Mouse (Mus musculus) G1E (cell line): ENCODE results near the gene Dennd1a. TPM values are rescaled to one million over a fixed set of nuclear protein-coding genes. Genes with fewer than 3 reads are reported as not detected.

Experiments used
- ATAC-seq: 2 replicates; pipeline ENCODE4 v1.8.0; 2016; ENCODE audit warnings: mild to moderate bottlenecking; ENCODE audit not compliant: insufficient number of reproducible peaks, poor library complexity, low FRiP score, severe bottlenecking; ENCODE audit errors: extremely low read depth
- DNase-seq: peaks from one replicate; pipeline ENCODE4 v3.0.0; 2012; ENCODE audit warnings: low spot score
- H3K27me3 ChIP-seq: 2 replicates; pipeline ENCODE4 v1.6.1; 2012; ENCODE audit warnings: mild to moderate bottlenecking, low read length, inconsistent platforms; ENCODE audit not compliant: insufficient read depth
- H3K36me3 ChIP-seq: replicated peaks from 2 replicates; pipeline ENCODE3; 2012; ENCODE audit warnings: mild to moderate bottlenecking, inconsistent platforms
- H3K4me1 ChIP-seq: 2 replicates; pipeline ENCODE4 v1.6.1; 2012; ENCODE audit warnings: low read depth, low read length, inconsistent platforms, mixed read lengths; ENCODE audit not compliant: insufficient read depth
- H3K4me3 ChIP-seq: 2 replicates; pipeline ENCODE4 v1.5.1; 2012; ENCODE audit warnings: low read depth, mild to moderate bottlenecking, inconsistent platforms, low read length, moderate library complexity, mixed read lengths
- H3K9me3 ChIP-seq: replicated peaks from 2 replicates; pipeline ENCODE4 v1.6.1; 2012; ENCODE audit warnings: inconsistent platforms
- CTCF ChIP-seq: IDR thresholded peaks from 2 replicates; pipeline ENCODE4 v1.5.1; 2012; ENCODE audit warnings: low read depth, low read length, inconsistent platforms, mixed read lengths
- GATA1 ChIP-seq: IDR thresholded peaks from 2 replicates; pipeline ENCODE4 v1.6.1; 2012; ENCODE audit warnings: borderline replicate concordance, low read length, inconsistent platforms, mixed read lengths
- GATA2 ChIP-seq: IDR thresholded peaks from 2 replicates; pipeline ENCODE4 v1.6.1; 2012; ENCODE audit warnings: low read depth, low read length, inconsistent platforms, borderline replicate concordance
- POLR2AphosphoS5 ChIP-seq: IDR thresholded peaks from 2 replicates; pipeline ENCODE4 v1.6.1; 2012; ENCODE audit warnings: low read depth, low read length, inconsistent platforms; ENCODE audit not compliant: insufficient replicate concordance
- TAL1 ChIP-seq: conservative IDR thresholded peaks from 2 replicates; pipeline ENCODE4 v1.6.1; 2012; ENCODE audit warnings: low read depth, low read length, inconsistent platforms, mixed read lengths
- polyA plus RNA-seq: library from polyadenylated mRNA; stranded (reverse); fragments of >175 nt; gene quantifications from 2 replicates; pipeline ENCODE4 v1.2.3, GENCODE M21; 2012
- total RNA-seq, 2 experiments: library from RNA; stranded (forward) in 1 of 2; stranded (reverse) in 1 of 2; fragments of 200-1000 nt in 1 of 2; fragments of >200 nt in 1 of 2; fragmentation: Nextera tagmentation in 1 of 2; gene quantifications; 2 replicates each; pipeline ENCODE4 v1.2.3; 2014 to 2017

The Dennd1a gene
- total and polyA plus RNA-seq, 3 experiments, result 25.5 to 78.7 (median 71.0) TPM

GRCm38 (mm10) chr2:38220687-38221435 lies 66.3 kb downstream of the Dennd1a start:
- Histone ChIP-seq H3K4me1 (peaks cover 35% of the 10 kb centered on the region), H3K27me3 (no peaks in the 10 kb centered on the region), H3K9me3 (no peaks in the 10 kb centered on the region), H3K36me3 (peaks cover 10% of the 10 kb centered on the region), H3K4me3 (no peak overlapping the region)
- DNase-seq (no peak), ATAC-seq (no peak)
- TF ChIP-seq CTCF (no peak), GATA1 (no peak), POLR2AphosphoS5 (no peak), GATA2 (no peak), TAL1 (no peak)

- Histone ChIP-seq H3K36me3 (peaks cover 10% of the 10 kb centered on the region), H3K4me3 (no peak overlapping the region)
Measured at GRCm38 (mm10) chr2:38219666-38220065, 67.5 kb downstream of the Dennd1a start.

GRCm38 (mm10) chr2:38213041-38213440 lies 74.1 kb downstream of the Dennd1a start:
- peak; percentile 73 for ATAC-seq
- H3K27me3 ChIP-seq, result no peaks in the 10 kb centered on the region
- H3K4me3 ChIP-seq, result no peak overlapping the region
- H3K9me3 ChIP-seq, result 0 out of 2 replicates have a peak, but pooled peaks cover 2% of the 10 kb centered on the region
- no peak for TF ChIP-seq GATA1
- no peak for TF ChIP-seq GATA2
- no peak for TF ChIP-seq CTCF
- no peak for TF ChIP-seq POLR2AphosphoS5
- no peak for TF ChIP-seq TAL1
- DNase-seq, result no peak
- H3K36me3 ChIP-seq, result peaks cover 10% of the 10 kb centered on the region
- H3K4me1 ChIP-seq, result peaks cover 30% of the 10 kb centered on the region

More at GRCm38 (mm10) chr2:38219666-38220065, 67.5 kb downstream of the Dennd1a start:
- no peak for TF ChIP-seq GATA2
- TF ChIP-seq GATA1, result no peak
- TF ChIP-seq TAL1, result no peak
- no peak for TF ChIP-seq POLR2AphosphoS5
- TF ChIP-seq CTCF, result no peak
- DNase-seq (no peak), ATAC-seq (no peak)
- Histone ChIP-seq H3K27me3 (no peaks in the 10 kb centered on the region), H3K9me3 (no peaks in the 10 kb centered on the region), H3K4me1 (peaks cover 32% of the 10 kb centered on the region)

- peaks cover 22% of the 10 kb centered on the region for H3K4me1 ChIP-seq
- no peak for TF ChIP-seq GATA1
- no peak for TF ChIP-seq POLR2AphosphoS5
- TF ChIP-seq TAL1, result no peak
- TF ChIP-seq GATA2, result no peak
- no peak for TF ChIP-seq CTCF
- H3K9me3 ChIP-seq, result 0 out of 2 replicates have a peak, but pooled peaks cover 2% of the 10 kb centered on the region
- H3K4me3 ChIP-seq, result no peak overlapping the region
- ATAC-seq (no peak), DNase-seq (no peak)
- peaks cover 12% of the 10 kb centered on the region for H3K36me3 ChIP-seq
- H3K27me3 ChIP-seq, result no peaks in the 10 kb centered on the region
Measured at GRCm38 (mm10) chr2:38211426-38211825, 75.8 kb downstream of the Dennd1a start.

- no peak overlapping the region for H3K4me3 ChIP-seq
- peaks cover 18% of the 10 kb centered on the region for H3K4me1 ChIP-seq
- no peak for ATAC-seq
- 0 out of 2 replicates have a peak, but pooled peaks cover 2% of the 10 kb centered on the region for H3K9me3 ChIP-seq
- DNase-seq, result no peak
- no peak for TF ChIP-seq POLR2AphosphoS5
- no peak for TF ChIP-seq GATA2
- no peak for TF ChIP-seq GATA1
- TF ChIP-seq TAL1, result no peak
- no peak for TF ChIP-seq CTCF
- peaks cover 9% of the 10 kb centered on the region for H3K36me3 ChIP-seq
- no peaks in the 10 kb centered on the region for H3K27me3 ChIP-seq
Measured at GRCm38 (mm10) chr2:38207752-38208151, 79.4 kb downstream of the Dennd1a start.

GRCm38 (mm10) chr2:38205281-38205680 lies 81.9 kb downstream of the Dennd1a start:
- TF ChIP-seq CTCF (no peak), GATA2 (no peak), POLR2AphosphoS5 (no peak), GATA1 (no peak), TAL1 (no peak)
- no peak overlapping the region for H3K4me3 ChIP-seq
- H3K36me3 ChIP-seq, result peaks cover 13% of the 10 kb centered on the region
- ATAC-seq (no peak), DNase-seq (no peak)
- H3K27me3 ChIP-seq, result no peaks in the 10 kb centered on the region
- H3K9me3 ChIP-seq, result 0 out of 2 replicates have a peak, but pooled peaks cover 2% of the 10 kb centered on the region
- H3K4me1 ChIP-seq, result peaks cover 12% of the 10 kb centered on the region; the same call in 1 of the 2 replicates
